Mouse (Mus musculus) heart, adult 2 months (tissue): Measurements from ENCODE around the gene Fmo5. TPM values are rescaled to one million over a fixed set of nuclear protein-coding genes. Genes with fewer than 3 reads are reported as not detected.

ENCODE experiments used
- DNase-seq, 2 experiments: peaks; one replicate each; pipeline ENCODE4 v3.0.0; 2021
- H3K27ac ChIP-seq: fragments of 200-600 bp; 2 replicates; pipeline ENCODE4 v1.8.1; 2022
- H3K27me3 ChIP-seq: fragments of 200-500 bp; 2 replicates; pipeline ENCODE4 v1.6.1; 2012; ENCODE audit warnings: mild to moderate bottlenecking, low read length, inconsistent platforms, mixed read lengths; ENCODE audit not compliant: control insufficient read depth, insufficient read depth
- H3K36me3 ChIP-seq: fragments of 200-500 bp; 2 replicates; pipeline ENCODE4 v1.6.1; 2012; ENCODE audit warnings: low read length, inconsistent platforms; ENCODE audit not compliant: control insufficient read depth, insufficient read depth
- H3K4me1 ChIP-seq: fragments of 200-500 bp; 2 replicates; pipeline ENCODE4 v1.6.1; 2011; ENCODE audit warnings: low read length; ENCODE audit not compliant: control insufficient read depth, insufficient read depth
- H3K4me3 ChIP-seq: fragments of 200-600 bp; 2 replicates; pipeline ENCODE4 v1.8.1; 2022
- H3K79me2 ChIP-seq: fragments of 200-500 bp; replicated peaks from 2 replicates; pipeline ENCODE4 v1.6.1; 2012; ENCODE audit warnings: mild to moderate bottlenecking, inconsistent platforms, low read length, moderate library complexity, mixed read lengths; ENCODE audit not compliant: control insufficient read depth, insufficient read depth
- H3K9ac ChIP-seq: fragments of 200-500 bp; 2 replicates; pipeline ENCODE4 v1.6.1; 2012; ENCODE audit warnings: low read depth, mild to moderate bottlenecking, control low read depth, inconsistent platforms, low read length, mixed read lengths
- CTCF ChIP-seq: fragments of 200-600 bp; IDR thresholded peaks from 2 replicates; pipeline ENCODE4 v1.8.1; 2022; ENCODE audit warnings: antibody characterized with exemption, mild to moderate bottlenecking, moderate library complexity
- EP300 ChIP-seq: fragments of 200-500 bp; IDR thresholded peaks from 2 replicates; pipeline ENCODE4 v1.6.1; 2011; ENCODE audit warnings: low read depth, low read length, control low read depth; ENCODE audit not compliant: insufficient read depth
- POLR2A ChIP-seq: fragments of 200-500 bp; IDR thresholded peaks from 2 replicates; pipeline ENCODE4 v1.6.1; 2011; ENCODE audit warnings: mild to moderate bottlenecking, low read depth, low read length, control low read depth; ENCODE audit not compliant: insufficient read depth
- WGBS: fragments of 180-500 bp; shearing (Covaris S2); methylation state at CpG from one replicate; pipeline ENCODE4 v1.1.7; 2018; 5-methylcytosine and 5-hydroxymethylcytosine counted together
- intact Hi-C: fragments of 180-260 bp; cut with DNase I; formaldehyde crosslinking; loops from one replicate; pipeline ENCODE4 v1.15.1; 2025
- polyA plus RNA-seq: library from polyadenylated mRNA; depleted of rRNA; stranded (reverse); fragments of >200 nt; gene quantifications from 2 replicates; pipeline ENCODE4 v1.2.3, GENCODE M21; 2012
- total RNA-seq, 2 experiments: library from RNA; stranded (reverse); gene quantifications; 2 replicates each; pipeline ENCODE4 v1.2.3; 2021

Gene Fmo5
- total and polyA plus RNA-seq, 3 experiments, result 7.4 to 15.0 (median 13.6) TPM

- Histone ChIP-seq H3K27me3 (no peaks in the 10 kb centered on the region), H3K36me3 (peaks cover 5% of the 10 kb centered on the region), H3K4me1 (peaks cover 2% of the 10 kb centered on the region; the same call in 1 of the 2 replicates), H3K4me3 (no peak overlapping the region), H3K27ac (no peak overlapping the region), H3K9ac (no peak overlapping the region), H3K79me2 (no peaks in the 10 kb centered on the region)
- DNase-seq, result peak; percentile 68 to 73
- intact Hi-C loops, result no loop called here
- WGBS, result 41% methylated on average over 3 of the region's 3 CpGs
- TF ChIP-seq POLR2A (no peak), EP300 (no peak), CTCF (peak; percentile 28)
Observed at GRCm38 (mm10) chr3:97634288-97634761, 5.7 kb downstream of the Fmo5 start.

- Histone ChIP-seq H3K4me3 (no peak overlapping the region), H3K27me3 (no peaks in the 10 kb centered on the region), H3K27ac (no peak overlapping the region), H3K79me2 (no peaks in the 10 kb centered on the region), H3K4me1 (peaks cover 2% of the 10 kb centered on the region), H3K36me3 (peaks cover 3% of the 10 kb centered on the region), H3K9ac (no peak overlapping the region)
- no peak for DNase-seq
- TF ChIP-seq POLR2A (no peak), CTCF (no peak), EP300 (no peak)
- intact Hi-C loops, result no loop called here
- WGBS, result 92% methylated on average over 4 of the region's 4 CpGs
Observed at GRCm38 (mm10) chr3:97641396-97641795, 12.8 kb downstream of the Fmo5 start.

GRCm38 (mm10) chr3:97642001-97642400 lies 13.4 kb downstream of the Fmo5 start:
- Histone ChIP-seq H3K79me2 (no peaks in the 10 kb centered on the region), H3K4me1 (peaks cover 2% of the 10 kb centered on the region), H3K27me3 (no peaks in the 10 kb centered on the region), H3K4me3 (no peak overlapping the region), H3K9ac (no peak overlapping the region), H3K27ac (no peak overlapping the region), H3K36me3 (peaks cover 3% of the 10 kb centered on the region)
- TF ChIP-seq CTCF (no peak), POLR2A (no peak), EP300 (no peak)
- no peak for DNase-seq
- 64% methylated on average over 9 of the region's 9 CpGs for WGBS
- intact Hi-C loops, result no loop called here

GRCm38 (mm10) chr3:97648518-97648917 lies 19.9 kb downstream of the Fmo5 start:
- intact Hi-C loops, result no loop called here
- Histone ChIP-seq H3K9ac (no peak overlapping the region), H3K27me3 (no peaks in the 10 kb centered on the region), H3K79me2 (no peaks in the 10 kb centered on the region), H3K4me1 (peaks cover 2% of the 10 kb centered on the region), H3K27ac (peak overlapping the region; percentile 52), H3K4me3 (no peak overlapping the region), H3K36me3 (peaks cover 18% of the 10 kb centered on the region)
- no peak for DNase-seq
- 3% methylated on average over 1 of the region's 1 CpGs for WGBS
- TF ChIP-seq CTCF (no peak), POLR2A (no peak), EP300 (no peak)

- no peak for DNase-seq
Observed at GRCm38 (mm10) chr3:97649022-97649421, 20.4 kb downstream of the Fmo5 start.

GRCm38 (mm10) chr3:97649469-97649868 lies 20.9 kb downstream of the Fmo5 start:
- 57% methylated on average over 6 of the region's 6 CpGs for WGBS
- peak overlapping the region; percentile 52 for H3K27ac ChIP-seq
- TF ChIP-seq CTCF (no peak), EP300 (no peak), POLR2A (no peak)
- no peak for DNase-seq
- peaks cover 15% of the 10 kb centered on the region for H3K36me3 ChIP-seq
- H3K4me3 ChIP-seq, result no peak overlapping the region
- no peaks in the 10 kb centered on the region for H3K79me2 ChIP-seq
- no peaks in the 10 kb centered on the region for H3K27me3 ChIP-seq
- intact Hi-C loops, result no loop called here
- peaks cover 2% of the 10 kb centered on the region for H3K4me1 ChIP-seq
- no peak overlapping the region for H3K9ac ChIP-seq

More at GRCm38 (mm10) chr3:97649022-97649421, 20.4 kb downstream of the Fmo5 start:
- peaks cover 16% of the 10 kb centered on the region for H3K36me3 ChIP-seq
- H3K79me2 ChIP-seq, result no peaks in the 10 kb centered on the region
- H3K27ac ChIP-seq, result peak overlapping the region; percentile 52
- WGBS, result 36% methylated on average over 3 of the region's 3 CpGs
- no peak overlapping the region for H3K9ac ChIP-seq
- intact Hi-C loops, result no loop called here
- TF ChIP-seq CTCF (no peak), EP300 (no peak), POLR2A (no peak)
- peaks cover 2% of the 10 kb centered on the region for H3K4me1 ChIP-seq
- H3K4me3 ChIP-seq, result no peak overlapping the region
- H3K27me3 ChIP-seq, result no peaks in the 10 kb centered on the region
